Mouse (Mus musculus) embryonic facial prominence, embryonic 13.5 days (tissue): ENCODE measurements around the gene Rnf115. TPM values are rescaled to one million over a fixed set of nuclear protein-coding genes. Genes with fewer than 3 reads are reported as not detected.

Experiments
- ATAC-seq: fragments of 200-750 bp; cut with Nextera tagmentation; 2 replicates; pipeline ENCODE4 v1.8.0; 2017; ENCODE audit warnings: low read depth; ENCODE audit not compliant: insufficient number of reproducible peaks, insufficient read depth, low FRiP score, low TSS enrichment
- H3K27ac ChIP-seq: fragments of 300-500 bp; sonication (generic); 2 replicates; pipeline ENCODE4 v1.5.1; 2015; ENCODE audit warnings: moderate library complexity, mild to moderate bottlenecking, inconsistent platforms
- H3K27me3 ChIP-seq: fragments of 300-500 bp; sonication (generic); 2 replicates; pipeline ENCODE4 v1.6.1; 2015; ENCODE audit warnings: mild to moderate bottlenecking, inconsistent platforms
- H3K36me3 ChIP-seq: fragments of 300-500 bp; sonication (generic); 2 replicates; pipeline ENCODE4 v1.6.1; 2015; ENCODE audit warnings: mild to moderate bottlenecking, inconsistent platforms
- H3K4me1 ChIP-seq: fragments of 300-500 bp; sonication (generic); 2 replicates; pipeline ENCODE4 v1.6.1; 2015; ENCODE audit warnings: inconsistent platforms
- H3K4me2 ChIP-seq: fragments of 300-500 bp; sonication (generic); 2 replicates; pipeline ENCODE4 v1.6.1; 2015; ENCODE audit warnings: moderate library complexity, mild to moderate bottlenecking, inconsistent platforms
- H3K4me3 ChIP-seq: fragments of 300-500 bp; sonication (generic); 2 replicates; pipeline ENCODE4 v1.5.1; 2015; ENCODE audit warnings: mild to moderate bottlenecking, inconsistent platforms
- H3K9ac ChIP-seq: fragments of 300-500 bp; sonication (generic); 2 replicates; pipeline ENCODE4 v1.6.1; 2015; ENCODE audit warnings: mild to moderate bottlenecking, inconsistent platforms
- H3K9me3 ChIP-seq: fragments of 300-500 bp; sonication (generic); 2 replicates; pipeline ENCODE4 v1.6.1; 2016; ENCODE audit warnings: inconsistent platforms
- WGBS: fragments of 180-500 bp; shearing (Covaris S2); methylation state at CpG from one replicate; pipeline ENCODE4 v1.1.7; 2015; ENCODE audit warnings: mixed read lengths; 5-methylcytosine and 5-hydroxymethylcytosine counted together
- polyA plus RNA-seq: library from polyadenylated mRNA; unstranded; fragments of >200 nt; fragmentation: Nextera tagmentation; extraction: Ambion mirVana; gene quantifications from 2 replicates; pipeline ENCODE4 v1.2.1, GENCODE M21; 2015

The Rnf115 gene
- polyA plus RNA-seq, 1 experiment from 2014 or later, result 53.1 TPM

GRCm38 (mm10) chr3:96788506-96788905 lies 61.0 kb downstream of the Rnf115 start:
- Histone ChIP-seq H3K4me2 (no peak overlapping the region), H3K27ac (no peak overlapping the region), H3K4me3 (no peak overlapping the region), H3K27me3 (no peaks in the 10 kb centered on the region), H3K9ac (no peak overlapping the region), H3K4me1 (no peaks in the 10 kb centered on the region), H3K36me3 (peaks cover 66% of the 10 kb centered on the region), H3K9me3 (no peaks in the 10 kb centered on the region)
- WGBS, result 84% methylated on average over 8 of the region's 8 CpGs
- no peak for ATAC-seq

GRCm38 (mm10) chr3:96800254-96800653 lies 72.8 kb downstream of the Rnf115 start:
- 83% methylated on average over 11 of the region's 11 CpGs for WGBS
- Histone ChIP-seq H3K4me2 (no peak overlapping the region), H3K4me1 (no peaks in the 10 kb centered on the region), H3K9me3 (no peaks in the 10 kb centered on the region), H3K4me3 (no peak overlapping the region), H3K36me3 (peaks cover 6% of the 10 kb centered on the region), H3K9ac (no peak overlapping the region), H3K27ac (no peak overlapping the region), H3K27me3 (no peaks in the 10 kb centered on the region)
- no peak for ATAC-seq

GRCm38 (mm10) chr3:96802214-96802613 lies 74.8 kb downstream of the Rnf115 start:
- Histone ChIP-seq H3K27me3 (no peaks in the 10 kb centered on the region), H3K4me1 (no peaks in the 10 kb centered on the region), H3K9ac (no peak overlapping the region), H3K4me2 (no peak overlapping the region), H3K9me3 (no peaks in the 10 kb centered on the region), H3K27ac (no peak overlapping the region), H3K36me3 (0 out of 2 replicates have a peak, but pooled peaks cover 9% of the 10 kb centered on the region), H3K4me3 (no peak overlapping the region)
- ATAC-seq, result no peak
- 82% methylated on average over 1 of the region's 1 CpGs for WGBS

GRCm38 (mm10) chr3:96808136-96808535 lies 80.7 kb downstream of the Rnf115 start:
- H3K27me3 ChIP-seq, result no peaks in the 10 kb centered on the region
- no peak for ATAC-seq
- H3K27ac ChIP-seq, result no peak overlapping the region
- no peaks in the 10 kb centered on the region for H3K9me3 ChIP-seq
- peaks cover 11% of the 10 kb centered on the region for H3K4me1 ChIP-seq
- H3K4me2 ChIP-seq, result no peak overlapping the region
- H3K4me3 ChIP-seq, result no peak overlapping the region
- 79% methylated on average over 3 of the region's 3 CpGs for WGBS
- 0 out of 2 replicates have a peak, but pooled peaks cover 9% of the 10 kb centered on the region for H3K36me3 ChIP-seq
- no peak overlapping the region for H3K9ac ChIP-seq

- H3K27ac ChIP-seq, result no peak overlapping the region
- no peaks in the 10 kb centered on the region for H3K27me3 ChIP-seq
- H3K4me3 ChIP-seq, result no peak overlapping the region
- no peak overlapping the region for H3K4me2 ChIP-seq
- H3K4me1 ChIP-seq, result peaks cover 16% of the 10 kb centered on the region
- no peak overlapping the region for H3K9ac ChIP-seq
- WGBS, result 64% methylated on average over 3 of the region's 3 CpGs
- H3K36me3 ChIP-seq, result 0 out of 2 replicates have a peak, but pooled peaks cover 9% of the 10 kb centered on the region
- ATAC-seq, result no peak
- H3K9me3 ChIP-seq, result no peaks in the 10 kb centered on the region
Observed at GRCm38 (mm10) chr3:96808651-96809050, 81.2 kb downstream of the Rnf115 start.

- H3K4me3 ChIP-seq, result no peak overlapping the region
- peaks cover 24% of the 10 kb centered on the region for H3K4me1 ChIP-seq
- no peaks in the 10 kb centered on the region for H3K9me3 ChIP-seq
- H3K36me3 ChIP-seq, result 0 out of 2 replicates have a peak, but pooled peaks cover under 1% of the 10 kb centered on the region
- no peak for ATAC-seq
- no peaks in the 10 kb centered on the region for H3K27me3 ChIP-seq
- no peak overlapping the region for H3K27ac ChIP-seq
- H3K9ac ChIP-seq, result no peak overlapping the region
- H3K4me2 ChIP-seq, result no peak overlapping the region
- WGBS, result 91% methylated on average over 3 of the region's 3 CpGs
Observed at GRCm38 (mm10) chr3:96811232-96811631, 83.8 kb downstream of the Rnf115 start.

- no peak overlapping the region for H3K4me3 ChIP-seq
- H3K36me3 ChIP-seq, result no peaks in the 10 kb centered on the region
- no peaks in the 10 kb centered on the region for H3K9me3 ChIP-seq
- ATAC-seq, result no peak
- 47% methylated on average over 20 of the region's 20 CpGs for WGBS
- no peaks in the 10 kb centered on the region for H3K27me3 ChIP-seq
- no peak overlapping the region for H3K9ac ChIP-seq
- peaks cover 24% of the 10 kb centered on the region for H3K4me1 ChIP-seq
- H3K27ac ChIP-seq, result no peak overlapping the region
- peak overlapping the region; percentile 37 for H3K4me2 ChIP-seq
Observed at GRCm38 (mm10) chr3:96812395-96813091, 85.1 kb downstream of the Rnf115 start.

- Histone ChIP-seq H3K4me3 (no peak overlapping the region), H3K27ac (no peak overlapping the region), H3K4me2 (peak overlapping the region; percentile 40), H3K36me3 (no peaks in the 10 kb centered on the region), H3K9me3 (no peaks in the 10 kb centered on the region), H3K9ac (no peak overlapping the region), H3K27me3 (no peaks in the 10 kb centered on the region), H3K4me1 (peaks cover 24% of the 10 kb centered on the region)
- no peak for ATAC-seq
- 28% methylated on average over 9 of the region's 9 CpGs for WGBS
Observed at GRCm38 (mm10) chr3:96813106-96813505, 85.6 kb downstream of the Rnf115 start.

- no peak overlapping the region for H3K27ac ChIP-seq
- H3K4me1 ChIP-seq, result peaks cover 24% of the 10 kb centered on the region
- H3K9me3 ChIP-seq, result no peaks in the 10 kb centered on the region
- 48% methylated on average over 7 of the region's 7 CpGs for WGBS
- ATAC-seq, result no peak
- H3K4me3 ChIP-seq, result no peak overlapping the region
- no peaks in the 10 kb centered on the region for H3K27me3 ChIP-seq
- H3K4me2 ChIP-seq, result peak overlapping the region; percentile 40; the same call in 1 of the 2 replicates
- H3K36me3 ChIP-seq, result no peaks in the 10 kb centered on the region
- H3K9ac ChIP-seq, result no peak overlapping the region
Observed at GRCm38 (mm10) chr3:96813591-96814244, 86.3 kb downstream of the Rnf115 start.

- Histone ChIP-seq H3K4me2 (no peak overlapping the region), H3K4me1 (peaks cover 24% of the 10 kb centered on the region), H3K27me3 (no peaks in the 10 kb centered on the region), H3K9me3 (no peaks in the 10 kb centered on the region), H3K9ac (no peak overlapping the region), H3K36me3 (no peaks in the 10 kb centered on the region), H3K27ac (no peak overlapping the region), H3K4me3 (no peak overlapping the region)
- 47% methylated on average over 6 of the region's 6 CpGs for WGBS
- no peak for ATAC-seq
Observed at GRCm38 (mm10) chr3:96814342-96814741, 86.9 kb downstream of the Rnf115 start.

GRCm38 (mm10) chr3:96820116-96820915 lies 92.9 kb downstream of the Rnf115 start:
- 79% methylated on average over 6 of the region's 6 CpGs for WGBS
- Histone ChIP-seq H3K27ac (no peak overlapping the region), H3K4me2 (no peak overlapping the region), H3K36me3 (no peaks in the 10 kb centered on the region), H3K27me3 (no peaks in the 10 kb centered on the region), H3K9me3 (no peaks in the 10 kb centered on the region), H3K4me3 (no peak overlapping the region), H3K4me1 (no peaks in the 10 kb centered on the region), H3K9ac (no peak overlapping the region)
- ATAC-seq, result no peak
